Mouse (Mus musculus): Measurements from ENCODE around the gene Nexn. TPM values are rescaled to one million over a fixed set of nuclear protein-coding genes. Genes with fewer than 3 reads are reported as not detected.
"Not testable (repeated sequence)": the region's sequence is repeated elsewhere in the genome, so short reads cannot be mapped to it uniquely, and the experiment has no call there.

Gene Nexn
- polyA plus RNA-seq, 1 experiment from 2014 or later: 0.88 TPM

- H3K27me3 ChIP-seq (replicated peaks): no peaks in the 10 kb centered on the region
- H3K9me3 ChIP-seq: no peaks in the 10 kb centered on the region
- no peak for ATAC-seq (replicated peaks)
- H3K4me3 ChIP-seq: no peak overlapping the region
- WGBS: 72% methylated on average over 3 of the region's 3 CpGs
- no peak overlapping the region for H3K27ac ChIP-seq
- no peaks in the 10 kb centered on the region for H3K36me3 ChIP-seq (replicated peaks)
- no peak overlapping the region for H3K4me2 ChIP-seq
- H3K4me1 ChIP-seq: peaks cover 8% of the 10 kb centered on the region
- no peak overlapping the region for H3K9ac ChIP-seq
Observed at GRCm38 (mm10) chr3:152203996-152204395, 62.2 kb downstream of the Nexn start.

GRCm38 (mm10) chr3:152203411-152203810, 62.7 kb downstream of the Nexn start:
- WGBS: 85% methylated on average over 6 of the region's 6 CpGs
- ATAC-seq (replicated peaks): no peak
- H3K4me3 ChIP-seq: no peak overlapping the region
- H3K9ac ChIP-seq: no peak overlapping the region
- H3K27ac ChIP-seq: no peak overlapping the region
- no peaks in the 10 kb centered on the region for H3K27me3 ChIP-seq (replicated peaks)
- no peak overlapping the region for H3K4me2 ChIP-seq
- no peaks in the 10 kb centered on the region for H3K9me3 ChIP-seq
- peaks cover 3% of the 10 kb centered on the region for H3K4me1 ChIP-seq
- H3K36me3 ChIP-seq (replicated peaks): no peaks in the 10 kb centered on the region

- H3K36me3 ChIP-seq (replicated peaks): no peaks in the 10 kb centered on the region
- no peak overlapping the region for H3K4me2 ChIP-seq
- no peak overlapping the region for H3K4me3 ChIP-seq
- ATAC-seq (replicated peaks): no peak
- no peaks in the 10 kb centered on the region for H3K27me3 ChIP-seq (replicated peaks)
- no peaks in the 10 kb centered on the region for H3K4me1 ChIP-seq
- H3K9me3 ChIP-seq: no peaks in the 10 kb centered on the region
- no peak overlapping the region for H3K9ac ChIP-seq
- no peak overlapping the region for H3K27ac ChIP-seq
Observed at GRCm38 (mm10) chr3:152202942-152203341, 63.2 kb downstream of the Nexn start.

GRCm38 (mm10) chr3:152201651-152202050, 64.5 kb downstream of the Nexn start:
- H3K9me3 ChIP-seq: no peaks in the 10 kb centered on the region
- 94% methylated on average over 1 of the region's 2 CpGs for WGBS
- no peak overlapping the region for H3K27ac ChIP-seq
- H3K4me1 ChIP-seq: no peaks in the 10 kb centered on the region
- no peak overlapping the region for H3K9ac ChIP-seq
- no peak overlapping the region for H3K4me2 ChIP-seq
- no peak for ATAC-seq (replicated peaks)
- H3K27me3 ChIP-seq (replicated peaks): no peaks in the 10 kb centered on the region
- no peak overlapping the region for H3K4me3 ChIP-seq
- no peaks in the 10 kb centered on the region for H3K36me3 ChIP-seq (replicated peaks)

- Histone ChIP-seq H3K9ac (no peak overlapping the region), H3K27me3 (replicated peaks) (no peaks in the 10 kb centered on the region), H3K27ac (no peak overlapping the region), H3K36me3 (replicated peaks) (no peaks in the 10 kb centered on the region), H3K4me1 (no peaks in the 10 kb centered on the region), H3K4me2 (no peak overlapping the region), H3K9me3 (no peaks in the 10 kb centered on the region), H3K4me3 (no peak overlapping the region)
- ATAC-seq (replicated peaks): no peak
- 90% methylated on average over 3 of the region's 3 CpGs for WGBS
Observed at GRCm38 (mm10) chr3:152201181-152201580, 65.0 kb downstream of the Nexn start.

GRCm38 (mm10) chr3:152199125-152199524, 67.0 kb downstream of the Nexn start:
- no peak overlapping the region for H3K4me3 ChIP-seq
- no peak overlapping the region for H3K9ac ChIP-seq
- 58% methylated on average over 3 of the region's 3 CpGs for WGBS
- H3K27ac ChIP-seq: no peak overlapping the region
- H3K4me1 ChIP-seq: no peaks in the 10 kb centered on the region
- ATAC-seq (replicated peaks): no peak
- no peaks in the 10 kb centered on the region for H3K36me3 ChIP-seq (replicated peaks)
- H3K27me3 ChIP-seq (replicated peaks): no peaks in the 10 kb centered on the region
- H3K9me3 ChIP-seq: no peaks in the 10 kb centered on the region
- H3K4me2 ChIP-seq: no peak overlapping the region

GRCm38 (mm10) chr3:152197246-152197645, 68.9 kb downstream of the Nexn start:
- not testable (repeated sequence) for H3K4me2 ChIP-seq; H3K4me1 ChIP-seq; H3K36me3 ChIP-seq (replicated peaks); H3K4me3 ChIP-seq; ATAC-seq (replicated peaks); H3K27ac ChIP-seq; H3K27me3 ChIP-seq (replicated peaks); H3K9me3 ChIP-seq; H3K9ac ChIP-seq
- 41% methylated on average over 2 of the region's 2 CpGs for WGBS

- Histone ChIP-seq H3K4me2 (peak overlapping the region; percentile 48), H3K4me3 (peak overlapping the region; percentile 46), H3K4me1 (peaks cover 13% of the 10 kb centered on the region), H3K27ac (peak overlapping the region; percentile 70), H3K9me3 (no peaks in the 10 kb centered on the region), H3K9ac (peak overlapping the region; percentile 47), H3K36me3 (replicated peaks) (no peaks in the 10 kb centered on the region), H3K27me3 (replicated peaks) (no peaks in the 10 kb centered on the region)
- peak; percentile 99 for ATAC-seq (replicated peaks)
- WGBS: under 1% methylated on average over 17 of the region's 17 CpGs
Observed at GRCm38 (mm10) chr3:152193635-152194097, 72.5 kb downstream of the Nexn start.

GRCm38 (mm10) chr3:152193177-152193576, 73.0 kb downstream of the Nexn start:
- H3K27me3 ChIP-seq (replicated peaks): no peaks in the 10 kb centered on the region
- 6% methylated on average over 7 of the region's 7 CpGs for WGBS
- peaks cover 13% of the 10 kb centered on the region for H3K4me1 ChIP-seq
- H3K9ac ChIP-seq: peak overlapping the region; percentile 47
- peak; percentile 43; the same call in 1 of the 2 replicates for ATAC-seq (replicated peaks)
- H3K36me3 ChIP-seq (replicated peaks): no peaks in the 10 kb centered on the region
- H3K4me3 ChIP-seq: peak overlapping the region; percentile 46
- H3K9me3 ChIP-seq: no peaks in the 10 kb centered on the region
- H3K4me2 ChIP-seq: peak overlapping the region; percentile 48
- peak overlapping the region; percentile 70 for H3K27ac ChIP-seq

GRCm38 (mm10) chr3:152192238-152192931, 73.8 kb downstream of the Nexn start:
- Histone ChIP-seq H3K9me3 (no peaks in the 10 kb centered on the region), H3K4me1 (peaks cover 13% of the 10 kb centered on the region), H3K4me2 (peak overlapping the region; percentile 51), H3K27ac (no peak overlapping the region), H3K27me3 (replicated peaks) (no peaks in the 10 kb centered on the region), H3K36me3 (replicated peaks) (no peaks in the 10 kb centered on the region), H3K9ac (peak overlapping the region; percentile 24; the same call in 1 of the 2 replicates), H3K4me3 (peak overlapping the region; percentile 36)
- 42% methylated on average over 10 of the region's 11 CpGs for WGBS
- ATAC-seq (replicated peaks): no peak

- ATAC-seq (replicated peaks): no peak
- Histone ChIP-seq H3K36me3 (replicated peaks) (no peaks in the 10 kb centered on the region), H3K9me3 (no peaks in the 10 kb centered on the region), H3K27ac (no peak overlapping the region), H3K27me3 (replicated peaks) (no peaks in the 10 kb centered on the region), H3K4me2 (peak overlapping the region; percentile 51), H3K4me3 (peak overlapping the region; percentile 36), H3K9ac (no peak overlapping the region), H3K4me1 (peaks cover 13% of the 10 kb centered on the region)
- 39% methylated on average over 6 of the region's 6 CpGs for WGBS
Observed at GRCm38 (mm10) chr3:152191791-152192237, 74.3 kb downstream of the Nexn start.

- no peaks in the 10 kb centered on the region for H3K36me3 ChIP-seq (replicated peaks)
Observed at GRCm38 (mm10) chr3:152190679-152191477, 75.3 kb downstream of the Nexn start.

More at GRCm38 (mm10) chr3:152190679-152191477, 75.3 kb downstream of the Nexn start:
- H3K27me3 ChIP-seq (replicated peaks): no peaks in the 10 kb centered on the region
- H3K4me3 ChIP-seq: no peak overlapping the region
- H3K9ac ChIP-seq: no peak overlapping the region
- H3K9me3 ChIP-seq: no peaks in the 10 kb centered on the region
- ATAC-seq (replicated peaks): no peak
- H3K4me2 ChIP-seq: peak overlapping the region; percentile 29
- WGBS: 78% methylated on average over 9 of the region's 9 CpGs
- no peak overlapping the region for H3K27ac ChIP-seq
- H3K4me1 ChIP-seq: peaks cover 13% of the 10 kb centered on the region
